Mouse (Mus musculus) liver, embryonic 12.5 days (tissue): Measurements from ENCODE around the gene Enpp6. TPM values are rescaled to one million over a fixed set of nuclear protein-coding genes. Genes with fewer than 3 reads are reported as not detected.
"Not testable (repeated sequence)": the region's sequence is repeated elsewhere in the genome, so short reads cannot be mapped to it uniquely, and the experiment has no call there.

Experiments used
- ATAC-seq: fragments of 200-750 bp; cut with Nextera tagmentation; 2 replicates; pipeline ENCODE4 v1.8.0; 2017; ENCODE audit warnings: moderate number of reproducible peaks, mild to moderate bottlenecking, moderate library complexity
- H3K27ac ChIP-seq: fragments of 300-500 bp; sonication (generic); 2 replicates; pipeline ENCODE4 v1.5.1; 2016; ENCODE audit warnings: mild to moderate bottlenecking
- H3K27me3 ChIP-seq: fragments of 300-500 bp; sonication (generic); replicated peaks from 2 replicates; pipeline ENCODE4 v1.6.1; 2016; ENCODE audit warnings: mild to moderate bottlenecking, moderate library complexity
- H3K36me3 ChIP-seq: fragments of 300-500 bp; sonication (generic); 2 replicates; pipeline ENCODE4 v1.6.1; 2016; ENCODE audit warnings: mild to moderate bottlenecking, moderate library complexity
- H3K4me1 ChIP-seq: fragments of 300-500 bp; sonication (generic); 2 replicates; pipeline ENCODE4 v1.6.1; 2016
- H3K4me2 ChIP-seq: fragments of 300-500 bp; sonication (generic); 2 replicates; pipeline ENCODE4 v1.6.1; 2016; ENCODE audit warnings: mild to moderate bottlenecking, moderate library complexity
- H3K4me3 ChIP-seq: fragments of 300-500 bp; sonication (generic); 2 replicates; pipeline ENCODE4 v1.5.1; 2016; ENCODE audit warnings: mild to moderate bottlenecking, moderate library complexity
- H3K9ac ChIP-seq: fragments of 300-500 bp; sonication (generic); 2 replicates; pipeline ENCODE4 v1.6.1; 2016; ENCODE audit warnings: mild to moderate bottlenecking, moderate library complexity
- H3K9me3 ChIP-seq: fragments of 300-500 bp; sonication (generic); replicated peaks from 2 replicates; pipeline ENCODE4 v1.6.1; 2016; ENCODE audit warnings: mild to moderate bottlenecking, moderate library complexity
- WGBS: fragments of 180-500 bp; shearing (Covaris S2); methylation state at CpG from one replicate; pipeline ENCODE4 v1.1.7; 2016; ENCODE audit not compliant: insufficient replicate concordance; 5-methylcytosine and 5-hydroxymethylcytosine counted together
- polyA plus RNA-seq: library from polyadenylated mRNA; unstranded; fragments of >200 nt; fragmentation: Nextera tagmentation; extraction: Ambion mirVana; gene quantifications from 2 replicates; pipeline ENCODE4 v1.2.1, GENCODE M21; 2016

Gene Enpp6
- polyA plus RNA-seq, 1 experiment from 2014 or later: 0.25 TPM

GRCm38 (mm10) chr8:47008220-47008773 is 21.6 kb downstream of the Enpp6 start:
- no peak overlapping the region for H3K4me3 ChIP-seq
- no peaks in the 10 kb centered on the region for H3K9me3 ChIP-seq
- H3K27ac ChIP-seq: no peak overlapping the region
- no peaks in the 10 kb centered on the region for H3K4me1 ChIP-seq
- no peaks in the 10 kb centered on the region for H3K27me3 ChIP-seq
- no peaks in the 10 kb centered on the region for H3K36me3 ChIP-seq
- WGBS: 59% methylated on average over 13 of the region's 13 CpGs
- H3K4me2 ChIP-seq: no peak overlapping the region
- H3K9ac ChIP-seq: no peak overlapping the region
- ATAC-seq: no peak

GRCm38 (mm10) chr8:47016268-47016946 is 29.7 kb downstream of the Enpp6 start:
- H3K4me1 ChIP-seq: no peaks in the 10 kb centered on the region
- no peak overlapping the region for H3K4me3 ChIP-seq
- H3K27ac ChIP-seq: no peak overlapping the region
- 39% methylated on average over 13 of the region's 13 CpGs for WGBS
- ATAC-seq: no peak
- no peaks in the 10 kb centered on the region for H3K9me3 ChIP-seq
- 0 out of 2 replicates have a peak, but pooled peaks cover 5% of the 10 kb centered on the region for H3K27me3 ChIP-seq
- no peak overlapping the region for H3K4me2 ChIP-seq
- no peak overlapping the region for H3K9ac ChIP-seq
- H3K36me3 ChIP-seq: no peaks in the 10 kb centered on the region

- H3K4me1 ChIP-seq: no peaks in the 10 kb centered on the region
- H3K36me3 ChIP-seq: no peaks in the 10 kb centered on the region
- no peak overlapping the region for H3K9ac ChIP-seq
- ATAC-seq: no peak
- no peak overlapping the region for H3K4me2 ChIP-seq
- no peak overlapping the region for H3K27ac ChIP-seq
- H3K9me3 ChIP-seq: no peaks in the 10 kb centered on the region
- WGBS: 68% methylated on average over 8 of the region's 8 CpGs
- no peak overlapping the region for H3K4me3 ChIP-seq
- H3K27me3 ChIP-seq: no peaks in the 10 kb centered on the region; the same call in 1 of the 2 replicates
Observed at GRCm38 (mm10) chr8:47021135-47021555, 34.5 kb downstream of the Enpp6 start.

- no peaks in the 10 kb centered on the region; the same call in 1 of the 2 replicates for H3K27me3 ChIP-seq
- ATAC-seq: no peak
- H3K4me2 ChIP-seq: no peak overlapping the region
- H3K9ac ChIP-seq: no peak overlapping the region
- H3K27ac ChIP-seq: no peak overlapping the region
- H3K9me3 ChIP-seq: no peaks in the 10 kb centered on the region
- no peak overlapping the region for H3K4me3 ChIP-seq
- H3K4me1 ChIP-seq: no peaks in the 10 kb centered on the region
- WGBS: 79% methylated on average over 4 of the region's 4 CpGs
- H3K36me3 ChIP-seq: no peaks in the 10 kb centered on the region
Observed at GRCm38 (mm10) chr8:47024612-47025011, 37.9 kb downstream of the Enpp6 start.

GRCm38 (mm10) chr8:47026841-47027490 is 40.3 kb downstream of the Enpp6 start:
- no peak overlapping the region for H3K4me2 ChIP-seq
- no peaks in the 10 kb centered on the region for H3K4me1 ChIP-seq
- no peak overlapping the region for H3K27ac ChIP-seq
- 75% methylated on average over 10 of the region's 10 CpGs for WGBS
- H3K9me3 ChIP-seq: no peaks in the 10 kb centered on the region
- no peak overlapping the region for H3K4me3 ChIP-seq
- no peaks in the 10 kb centered on the region for H3K36me3 ChIP-seq
- no peaks in the 10 kb centered on the region; the same call in 1 of the 2 replicates for H3K27me3 ChIP-seq
- ATAC-seq: no peak
- H3K9ac ChIP-seq: no peak overlapping the region

GRCm38 (mm10) chr8:47028474-47028873 is 41.8 kb downstream of the Enpp6 start:
- no peaks in the 10 kb centered on the region for H3K4me1 ChIP-seq
- H3K9me3 ChIP-seq: no peaks in the 10 kb centered on the region
- no peaks in the 10 kb centered on the region for H3K27me3 ChIP-seq
- H3K4me2 ChIP-seq: no peak overlapping the region
- no peak overlapping the region for H3K27ac ChIP-seq
- ATAC-seq: no peak
- no peak overlapping the region for H3K9ac ChIP-seq
- 74% methylated on average over 6 of the region's 6 CpGs for WGBS
- no peaks in the 10 kb centered on the region for H3K36me3 ChIP-seq
- H3K4me3 ChIP-seq: no peak overlapping the region

GRCm38 (mm10) chr8:47030321-47030720 is 43.6 kb downstream of the Enpp6 start:
- WGBS: 84% methylated on average over 19 of the region's 19 CpGs
- Histone ChIP-seq H3K9me3 (no peaks in the 10 kb centered on the region), H3K4me3 (no peak overlapping the region), H3K9ac (no peak overlapping the region), H3K27me3 (no peaks in the 10 kb centered on the region), H3K27ac (no peak overlapping the region), H3K4me1 (no peaks in the 10 kb centered on the region), H3K36me3 (no peaks in the 10 kb centered on the region), H3K4me2 (no peak overlapping the region)
- no peak for ATAC-seq

GRCm38 (mm10) chr8:47032081-47032480 is 45.4 kb downstream of the Enpp6 start:
- no peaks in the 10 kb centered on the region for H3K27me3 ChIP-seq
- ATAC-seq: no peak
- WGBS: 51% methylated on average over 7 of the region's 7 CpGs
- no peaks in the 10 kb centered on the region for H3K9me3 ChIP-seq
- no peak overlapping the region for H3K27ac ChIP-seq
- no peak overlapping the region for H3K4me2 ChIP-seq
- no peak overlapping the region for H3K9ac ChIP-seq
- no peaks in the 10 kb centered on the region for H3K4me1 ChIP-seq
- H3K36me3 ChIP-seq: no peaks in the 10 kb centered on the region
- no peak overlapping the region for H3K4me3 ChIP-seq

- no peak overlapping the region for H3K4me2 ChIP-seq
- H3K9me3 ChIP-seq: no peaks in the 10 kb centered on the region
- no peaks in the 10 kb centered on the region for H3K4me1 ChIP-seq
- WGBS: 57% methylated on average over 4 of the region's 4 CpGs
- no peak overlapping the region for H3K4me3 ChIP-seq
- H3K9ac ChIP-seq: no peak overlapping the region
- H3K27ac ChIP-seq: no peak overlapping the region
- no peaks in the 10 kb centered on the region for H3K27me3 ChIP-seq
- ATAC-seq: no peak
- no peaks in the 10 kb centered on the region for H3K36me3 ChIP-seq
Observed at GRCm38 (mm10) chr8:47033976-47034375, 47.3 kb downstream of the Enpp6 start.

- Histone ChIP-seq H3K27ac (no peak overlapping the region), H3K4me1 (no peaks in the 10 kb centered on the region), H3K9ac (no peak overlapping the region), H3K36me3 (no peaks in the 10 kb centered on the region), H3K4me3 (no peak overlapping the region), H3K27me3 (no peaks in the 10 kb centered on the region), H3K4me2 (no peak overlapping the region), H3K9me3 (no peaks in the 10 kb centered on the region)
- ATAC-seq: no peak
- 71% methylated on average over 8 of the region's 8 CpGs for WGBS
Observed at GRCm38 (mm10) chr8:47036501-47036900, 49.8 kb downstream of the Enpp6 start.

- H3K27me3 ChIP-seq: no peaks in the 10 kb centered on the region
- no peak overlapping the region for H3K4me2 ChIP-seq
- 59% methylated on average over 5 of the region's 5 CpGs for WGBS
- no peak for ATAC-seq
- H3K27ac ChIP-seq: no peak overlapping the region
- H3K9ac ChIP-seq: no peak overlapping the region
- no peaks in the 10 kb centered on the region for H3K36me3 ChIP-seq
- H3K9me3 ChIP-seq: no peaks in the 10 kb centered on the region
- H3K4me1 ChIP-seq: no peaks in the 10 kb centered on the region
- H3K4me3 ChIP-seq: no peak overlapping the region
Observed at GRCm38 (mm10) chr8:47037405-47037804, 50.7 kb downstream of the Enpp6 start.

GRCm38 (mm10) chr8:47040215-47040614 is 53.5 kb downstream of the Enpp6 start:
- not testable (repeated sequence) for ATAC-seq, H3K9me3 ChIP-seq, H3K4me3 ChIP-seq, H3K27ac ChIP-seq, H3K36me3 ChIP-seq, H3K4me1 ChIP-seq, H3K9ac ChIP-seq, H3K4me2 ChIP-seq, H3K27me3 ChIP-seq
- WGBS: 47% methylated on average over 4 of the region's 4 CpGs
